Mouse (Mus musculus) forebrain, embryonic 11.5 days (tissue): ENCODE data around the gene Atat1. TPM values are rescaled to one million over a fixed set of nuclear protein-coding genes. Genes with fewer than 3 reads are reported as not detected.

Experiments
- ATAC-seq: fragments of 200-750 bp; cut with Nextera tagmentation; replicated peaks from 2 replicates; pipeline ENCODE4 v1.8.0; 2017; ENCODE audit warnings: moderate TSS enrichment; ENCODE audit not compliant: low FRiP score
- DNase-seq: peaks from one replicate; pipeline ENCODE4 v3.0.0-alpha.2; 2017; ENCODE audit warnings: low spot score
- H3K27ac ChIP-seq: fragments of 300-500 bp; sonication (generic); 2 replicates; pipeline ENCODE4 v1.5.1; 2014; ENCODE audit warnings: low read depth, low read length
- H3K27me3 ChIP-seq: fragments of 300-500 bp; sonication (generic); 2 replicates; pipeline ENCODE4 v1.6.1; 2014; ENCODE audit warnings: mild to moderate bottlenecking, low read length, mixed read lengths; ENCODE audit not compliant: control insufficient read depth, insufficient read depth
- H3K36me3 ChIP-seq: fragments of 300-500 bp; sonication (generic); 2 replicates; pipeline ENCODE4 v1.6.1; 2014; ENCODE audit warnings: mild to moderate bottlenecking, low read length, moderate library complexity, mixed read lengths; ENCODE audit not compliant: control insufficient read depth, insufficient read depth
- H3K4me1 ChIP-seq: fragments of 300-500 bp; sonication (generic); replicated peaks from 2 replicates; pipeline ENCODE4 v1.6.1; 2014; ENCODE audit warnings: low read length, mixed read lengths; ENCODE audit not compliant: control insufficient read depth, insufficient read depth
- H3K4me2 ChIP-seq: fragments of 300-500 bp; sonication (generic); 2 replicates; pipeline ENCODE4 v1.6.1; 2014; ENCODE audit warnings: low read depth, mild to moderate bottlenecking, low read length, moderate library complexity, mixed read lengths; ENCODE audit not compliant: severe bottlenecking
- H3K4me3 ChIP-seq: fragments of 300-500 bp; sonication (generic); 2 replicates; pipeline ENCODE4 v1.5.1; 2014; ENCODE audit warnings: low read depth, low read length
- H3K9ac ChIP-seq: fragments of 300-500 bp; sonication (generic); 2 replicates; pipeline ENCODE4 v1.6.1; 2014; ENCODE audit warnings: low read length
- H3K9me3 ChIP-seq: fragments of 300-500 bp; sonication (generic); 2 replicates; pipeline ENCODE4 v1.6.1; 2016; ENCODE audit warnings: low read length, mixed read lengths; ENCODE audit not compliant: control insufficient read depth
- WGBS: fragments of 180-500 bp; shearing (Covaris S2); extraction: QIAGEN DNeasy Blood & Tissue Kit; methylation state at CpG from one replicate; pipeline ENCODE4 v1.1.7; 2014; 5-methylcytosine and 5-hydroxymethylcytosine counted together
- polyA plus RNA-seq: library from polyadenylated mRNA; unstranded; fragments of >200 nt; fragmentation: Nextera tagmentation; extraction: Ambion mirVana; gene quantifications from 2 replicates; pipeline ENCODE4 v1.2.1, GENCODE M21; 2014

The Atat1 gene
- polyA plus RNA-seq, 1 experiment from 2014 or later, result 213 TPM

- H3K9ac ChIP-seq, result peak overlapping the region; percentile 30; the same call in 1 of the 2 replicates
- 43% methylated on average over 23 of the region's 23 CpGs for WGBS
- H3K4me1 ChIP-seq, result peaks cover 3% of the 10 kb centered on the region
- H3K27me3 ChIP-seq, result no peaks in the 10 kb centered on the region
- H3K9me3 ChIP-seq, result no peaks in the 10 kb centered on the region
- H3K27ac ChIP-seq, result no peak overlapping the region; the same call in 1 of the 2 replicates
- DNase-seq, result peak; percentile 63
- peak overlapping the region; percentile 99; the same call in 1 of the 2 replicates for H3K4me2 ChIP-seq
- ATAC-seq, result peak; percentile 51
- H3K4me3 ChIP-seq, result peak overlapping the region; percentile 72
- H3K36me3 ChIP-seq, result peaks cover 4% of the 10 kb centered on the region
These were observed 12.0 kb downstream of the Atat1 start for GRCm38 (mm10) chr17:35897644-35898573.

DNA sequence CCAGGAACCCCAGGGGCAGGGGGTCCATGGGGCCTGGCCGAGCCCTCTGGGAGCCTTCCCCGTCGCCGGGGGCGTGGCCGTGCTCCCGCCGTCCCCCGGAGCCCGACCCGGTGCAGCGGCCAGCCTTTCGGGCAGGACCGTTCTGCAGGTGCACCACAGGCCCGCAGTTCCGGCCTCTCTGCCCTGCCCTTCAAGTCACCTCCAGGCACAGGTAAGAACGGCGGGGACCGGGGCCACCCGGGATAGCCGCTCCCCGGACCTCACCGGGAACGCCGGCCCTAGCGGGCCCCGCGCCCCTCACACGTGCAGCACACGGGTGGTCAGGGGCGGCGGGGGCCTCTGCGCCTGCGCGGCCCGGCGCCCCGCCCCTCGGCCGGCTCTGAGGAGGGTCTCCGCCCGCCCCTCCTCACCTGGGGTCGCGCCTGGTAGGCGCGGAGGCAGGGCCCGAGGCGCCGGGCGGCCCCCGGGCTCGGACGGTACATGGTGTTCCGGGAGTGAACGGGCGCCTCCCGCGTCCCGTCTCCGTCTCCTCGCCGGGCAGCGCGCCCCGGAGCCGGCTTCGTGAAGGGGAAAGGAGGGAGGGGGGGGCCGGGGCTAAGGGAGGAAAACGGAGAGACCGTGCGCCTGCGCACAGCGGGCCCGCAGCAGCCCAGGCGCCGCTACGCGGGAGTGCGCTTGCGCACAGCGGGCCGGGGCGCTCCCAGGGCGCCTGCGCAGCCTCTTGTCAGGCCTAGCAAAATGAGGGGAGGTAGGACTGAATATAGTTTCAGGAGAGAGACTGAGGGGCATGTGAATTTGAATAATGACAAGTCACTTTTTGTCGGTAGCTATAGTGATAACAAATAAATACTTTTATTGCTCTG is 12.9 kb downstream of the Atat1 start, which contains the start of gene 2310061I04Rik:
Gene 2310061I04Rik, minus strand, starts transcription at position 651 of the 863 bp plus-strand sequence.
- Histone ChIP-seq H3K4me2 (peak within 1 kb of the TSS; percentile 99), H3K36me3 (peaks cover 9% of the 10 kb centered on the region), H3K9me3 (no peaks in the 10 kb centered on the region), H3K27ac (peak within 1 kb of the TSS; percentile 88), H3K9ac (peak within 1 kb of the TSS; percentile 82), H3K27me3 (no peaks in the 10 kb centered on the region), H3K4me1 (peaks cover 3% of the 10 kb centered on the region), H3K4me3 (peak within 1 kb of the TSS; percentile 72)
- ATAC-seq, result peak; percentile 94
- under 1% methylated on average over 73 of the region's 86 CpGs for WGBS
- DNase-seq, result peak; percentile 96

- Histone ChIP-seq H3K4me1 (no peaks in the 10 kb centered on the region), H3K4me2 (no peak overlapping the region), H3K36me3 (peaks cover 32% of the 10 kb centered on the region), H3K27ac (no peak overlapping the region), H3K9me3 (no peaks in the 10 kb centered on the region), H3K4me3 (no peak overlapping the region), H3K9ac (no peak overlapping the region), H3K27me3 (no peaks in the 10 kb centered on the region)
- DNase-seq, result no peak
- no peak for ATAC-seq
- WGBS, result 87% methylated on average over 15 of the region's 17 CpGs
These were observed 22.1 kb downstream of the Atat1 start for GRCm38 (mm10) chr17:35887725-35888124.

- no peak for ATAC-seq
- Histone ChIP-seq H3K36me3 (peaks cover 14% of the 10 kb centered on the region), H3K9ac (no peak overlapping the region), H3K9me3 (no peaks in the 10 kb centered on the region), H3K4me1 (peaks cover 6% of the 10 kb centered on the region), H3K4me3 (no peak overlapping the region), H3K4me2 (no peak overlapping the region), H3K27ac (no peak overlapping the region), H3K27me3 (no peaks in the 10 kb centered on the region)
- DNase-seq, result no peak
- WGBS, result 95% methylated on average over 14 of the region's 14 CpGs
These were observed 26.1 kb downstream of the Atat1 start for GRCm38 (mm10) chr17:35883777-35884176.

GRCm38 (mm10) chr17:35882924-35883323 is 27.0 kb downstream of the Atat1 start:
- H3K27ac ChIP-seq, result no peak overlapping the region
- ATAC-seq (no peak), DNase-seq (no peak)
- WGBS, result 93% methylated on average over 17 of the region's 17 CpGs
- no peak overlapping the region for H3K9ac ChIP-seq
- H3K9me3 ChIP-seq, result no peaks in the 10 kb centered on the region
- no peak overlapping the region for H3K4me2 ChIP-seq
- no peaks in the 10 kb centered on the region for H3K27me3 ChIP-seq
- no peak overlapping the region for H3K4me3 ChIP-seq
- H3K36me3 ChIP-seq, result peaks cover 11% of the 10 kb centered on the region
- H3K4me1 ChIP-seq, result peaks cover 6% of the 10 kb centered on the region

GRCm38 (mm10) chr17:35879245-35880057 is 30.4 kb downstream of the Atat1 start, which contains the start of gene Dhx16:
Gene Dhx16, plus strand, starts transcription at chr17:35879819.
- Histone ChIP-seq H3K4me3 (peak within 1 kb of the TSS; percentile 93), H3K36me3 (peaks cover 7% of the 10 kb centered on the region; the same call in 1 of the 2 replicates), H3K9ac (peak within 1 kb of the TSS; percentile 84), H3K9me3 (no peaks in the 10 kb centered on the region), H3K4me1 (peaks cover 6% of the 10 kb centered on the region), H3K27me3 (no peaks in the 10 kb centered on the region), H3K4me2 (peak within 1 kb of the TSS; percentile 76), H3K27ac (0 out of 2 replicates have a peak within 1 kb of the TSS, but pooled peaks have one; percentile 15)
- ATAC-seq, result peak; percentile 89
- WGBS, result 5% methylated on average over 65 of the region's 66 CpGs
- DNase-seq, result peak; percentile 98

DNA sequence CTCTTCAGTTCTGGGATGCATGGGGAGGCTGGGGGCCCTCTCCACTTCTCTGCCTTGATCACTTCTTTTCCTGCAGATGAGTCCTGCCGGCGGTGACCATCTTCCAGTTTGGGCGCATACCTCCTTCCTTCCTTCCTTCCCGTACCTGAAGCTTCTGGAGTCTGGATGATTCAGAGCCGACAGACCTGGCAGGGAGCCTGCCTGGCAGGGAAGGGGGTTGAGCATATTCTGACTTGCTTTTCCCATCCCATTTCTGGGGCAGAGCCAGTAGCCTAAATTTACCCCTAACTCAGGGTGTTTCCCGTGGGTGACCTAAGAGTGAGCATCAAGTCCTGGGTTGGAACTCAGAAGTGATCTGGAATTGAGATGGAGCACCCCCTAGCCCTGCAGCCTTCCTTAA is 35.2 kb downstream of the Atat1 start:
- Histone ChIP-seq H3K4me2 (no peak overlapping the region), H3K9me3 (peaks cover 2% of the 10 kb centered on the region; the same call in 1 of the 2 replicates), H3K4me1 (peaks cover 5% of the 10 kb centered on the region), H3K4me3 (no peak overlapping the region), H3K36me3 (peaks cover 8% of the 10 kb centered on the region; the same call in 1 of the 2 replicates), H3K27me3 (no peaks in the 10 kb centered on the region), H3K9ac (no peak overlapping the region), H3K27ac (no peak overlapping the region)
- ATAC-seq (no peak), DNase-seq (no peak)
- WGBS, result 94% methylated on average over 6 of the region's 6 CpGs
